Mouse (Mus musculus): ENCODE results near the gene Nck2. TPM values are rescaled to one million over a fixed set of nuclear protein-coding genes. Genes with fewer than 3 reads are reported as not detected.
"Not testable (repeated sequence)": the region's sequence is repeated elsewhere in the genome, so short reads cannot be mapped to it uniquely, and the experiment has no call there.

Gene Nck2
- total RNA-seq, 1 experiment, result 20.3 TPM

- in situ Hi-C loops (cut with MboI; ENCODE audit: low sequenced_read_pairs in 2 of 2, unreplicated experiment in 2 of 2), result no loop called here
- Histone ChIP-seq H3K9me3 (ENCODE audit: control insufficient read depth, insufficient read depth, low read depth, low read length) (no peaks in the 10 kb centered on the region), H3K4me1 (ENCODE audit: control insufficient read depth in 2 of 2, insufficient read depth in 2 of 2, low read length in 2 of 2, poor library complexity in 1 of 2) (no peaks in the 10 kb centered on the region), H3K4me3 (ENCODE audit: insufficient read depth in 1 of 2, low read depth in 1 of 2, low read length in 2 of 2, poor library complexity in 1 of 2, severe bottlenecking in 1 of 2) (no peak overlapping the region), H3K36me3 (ENCODE audit: control insufficient read depth, insufficient read depth, low read length, poor library complexity, severe bottlenecking) (no peaks in the 10 kb centered on the region), H3K9ac (ENCODE audit: insufficient read depth, low read depth, low read length, poor library complexity, severe bottlenecking) (no peak overlapping the region), H3K27ac (ENCODE audit: insufficient read depth, low read depth, low read length, poor library complexity, severe bottlenecking) (no peak overlapping the region)
- no peak for DNase-seq (ENCODE audit: low read depth, low spot score)
- no peak for TF ChIP-seq ZC3H11A (IDR thresholded peaks at IDR 0.05; ENCODE audit: borderline replicate concordance, low read depth, low read length)
- TF ChIP-seq ZNF384 (IDR thresholded peaks at IDR 0.05; ENCODE audit: low read depth, low read length), result no peak
These were observed 86.1 kb downstream of the Nck2 start for GRCm38 (mm10) chr1:43530295-43531020.

- no peak overlapping the region for H3K4me3 ChIP-seq (ENCODE audit: insufficient read depth in 1 of 2, low read depth in 1 of 2, low read length in 2 of 2, poor library complexity in 1 of 2, severe bottlenecking in 1 of 2)
- no peaks in the 10 kb centered on the region for H3K36me3 ChIP-seq (ENCODE audit: control insufficient read depth, insufficient read depth, low read length, poor library complexity, severe bottlenecking)
- H3K9me3 ChIP-seq (ENCODE audit: control insufficient read depth, insufficient read depth, low read depth, low read length), result no peaks in the 10 kb centered on the region
- no peak for DNase-seq (ENCODE audit: low read depth, low spot score)
- TF ChIP-seq ZNF384 (IDR thresholded peaks at IDR 0.05; ENCODE audit: low read depth, low read length), result no peak
- TF ChIP-seq CHD2 (IDR thresholded peaks at IDR 0.05; ENCODE audit: low read depth, low read length), result no peak
- TF ChIP-seq HCFC1 (IDR thresholded peaks at IDR 0.05; ENCODE audit: borderline replicate concordance, insufficient read depth, low read length), result no peak
- no peak for TF ChIP-seq MAFK (IDR thresholded peaks at IDR 0.05; ENCODE audit: insufficient read depth, low read depth, low read length)
- no peak for TF ChIP-seq ZC3H11A (IDR thresholded peaks at IDR 0.05; ENCODE audit: borderline replicate concordance, low read depth, low read length)
- in situ Hi-C loops (cut with MboI; ENCODE audit: low sequenced_read_pairs in 2 of 2, unreplicated experiment in 2 of 2), result no loop called here
- H3K9ac ChIP-seq (ENCODE audit: insufficient read depth, low read depth, low read length, poor library complexity, severe bottlenecking), result no peak overlapping the region
- H3K4me1 ChIP-seq (ENCODE audit: control insufficient read depth in 2 of 2, insufficient read depth in 2 of 2, low read length in 2 of 2, poor library complexity in 1 of 2), result no peaks in the 10 kb centered on the region
- no peak overlapping the region for H3K27ac ChIP-seq (ENCODE audit: insufficient read depth, low read depth, low read length, poor library complexity, severe bottlenecking)
These were observed 86.9 kb downstream of the Nck2 start for GRCm38 (mm10) chr1:43531307-43531706.

GRCm38 (mm10) chr1:43532279-43532678 is 87.9 kb downstream of the Nck2 start:
- H3K36me3 ChIP-seq (ENCODE audit: control insufficient read depth, insufficient read depth, low read length, poor library complexity, severe bottlenecking), result no peaks in the 10 kb centered on the region
- no peaks in the 10 kb centered on the region for H3K4me1 ChIP-seq (ENCODE audit: control insufficient read depth in 2 of 2, insufficient read depth in 2 of 2, low read length in 2 of 2, poor library complexity in 1 of 2)
- no peak for TF ChIP-seq CHD2 (IDR thresholded peaks at IDR 0.05; ENCODE audit: low read depth, low read length)
- H3K9ac ChIP-seq (ENCODE audit: insufficient read depth, low read depth, low read length, poor library complexity, severe bottlenecking), result no peak overlapping the region
- DNase-seq (ENCODE audit: low read depth, low spot score), result no peak
- H3K9me3 ChIP-seq (ENCODE audit: control insufficient read depth, insufficient read depth, low read depth, low read length), result no peaks in the 10 kb centered on the region
- H3K4me3 ChIP-seq (ENCODE audit: insufficient read depth in 1 of 2, low read depth in 1 of 2, low read length in 2 of 2, poor library complexity in 1 of 2, severe bottlenecking in 1 of 2), result no peak overlapping the region
- no peak overlapping the region for H3K27ac ChIP-seq (ENCODE audit: insufficient read depth, low read depth, low read length, poor library complexity, severe bottlenecking)
- in situ Hi-C loops (cut with MboI; ENCODE audit: low sequenced_read_pairs in 2 of 2, unreplicated experiment in 2 of 2), result no loop called here

- H3K9ac ChIP-seq (ENCODE audit: insufficient read depth, low read depth, low read length, poor library complexity, severe bottlenecking); H3K4me3 ChIP-seq (ENCODE audit: insufficient read depth in 1 of 2, low read depth in 1 of 2, low read length in 2 of 2, poor library complexity in 1 of 2, severe bottlenecking in 1 of 2); H3K4me1 ChIP-seq (ENCODE audit: control insufficient read depth in 2 of 2, insufficient read depth in 2 of 2, low read length in 2 of 2, poor library complexity in 1 of 2); in situ Hi-C loops (cut with MboI; ENCODE audit: low sequenced_read_pairs in 2 of 2, unreplicated experiment in 2 of 2); H3K27ac ChIP-seq (ENCODE audit: insufficient read depth, low read depth, low read length, poor library complexity, severe bottlenecking); H3K9me3 ChIP-seq (ENCODE audit: control insufficient read depth, insufficient read depth, low read depth, low read length); H3K36me3 ChIP-seq (ENCODE audit: control insufficient read depth, insufficient read depth, low read length, poor library complexity, severe bottlenecking); DNase-seq (ENCODE audit: low read depth, low spot score): not testable (repeated sequence)
These were observed 89.1 kb downstream of the Nck2 start for GRCm38 (mm10) chr1:43533497-43533896.

- in situ Hi-C loops (cut with MboI; ENCODE audit: low sequenced_read_pairs in 2 of 2, unreplicated experiment in 2 of 2), result no loop called here
- TF ChIP-seq ZC3H11A (IDR thresholded peaks at IDR 0.05; ENCODE audit: borderline replicate concordance, low read depth, low read length) (no peak), MAFK (IDR thresholded peaks at IDR 0.05; ENCODE audit: insufficient read depth, low read depth, low read length) (no peak), HCFC1 (IDR thresholded peaks at IDR 0.05; ENCODE audit: borderline replicate concordance, insufficient read depth, low read length) (no peak), CHD2 (IDR thresholded peaks at IDR 0.05; ENCODE audit: low read depth, low read length) (no peak), ZNF384 (IDR thresholded peaks at IDR 0.05; ENCODE audit: low read depth, low read length) (no peak)
- no peak overlapping the region for H3K4me3 ChIP-seq (ENCODE audit: insufficient read depth in 1 of 2, low read depth in 1 of 2, low read length in 2 of 2, poor library complexity in 1 of 2, severe bottlenecking in 1 of 2)
- no peak overlapping the region for H3K27ac ChIP-seq (ENCODE audit: insufficient read depth, low read depth, low read length, poor library complexity, severe bottlenecking)
- H3K9me3 ChIP-seq (ENCODE audit: control insufficient read depth, insufficient read depth, low read depth, low read length), result no peaks in the 10 kb centered on the region
- no peak for DNase-seq (ENCODE audit: low read depth, low spot score)
- H3K36me3 ChIP-seq (ENCODE audit: control insufficient read depth, insufficient read depth, low read length, poor library complexity, severe bottlenecking), result no peaks in the 10 kb centered on the region; the same call in 1 of the 2 replicates
- H3K9ac ChIP-seq (ENCODE audit: insufficient read depth, low read depth, low read length, poor library complexity, severe bottlenecking), result no peak overlapping the region
- H3K4me1 ChIP-seq (ENCODE audit: control insufficient read depth in 2 of 2, insufficient read depth in 2 of 2, low read length in 2 of 2, poor library complexity in 1 of 2), result no peaks in the 10 kb centered on the region
These were observed 89.8 kb downstream of the Nck2 start for GRCm38 (mm10) chr1:43534060-43534760.
